Mouse (Mus musculus) kidney, embryonic 14.5 days (tissue): ENCODE results near the gene Rabgap1l. TPM values are rescaled to one million over a fixed set of nuclear protein-coding genes. Genes with fewer than 3 reads are reported as not detected.
"Not testable (repeated sequence)": the region's sequence is repeated elsewhere in the genome, so short reads cannot be mapped to it uniquely, and the experiment has no call there.

Experiments
- ATAC-seq: fragments of 200-750 bp; cut with Nextera tagmentation; 2 replicates; pipeline ENCODE4 v1.8.0; 2017; ENCODE audit warnings: moderate number of reproducible peaks, mild to moderate bottlenecking, moderate TSS enrichment, moderate library complexity; ENCODE audit not compliant: low FRiP score, low TSS enrichment
- H3K27ac ChIP-seq: fragments of 300-500 bp; sonication (generic); 2 replicates; pipeline ENCODE4 v1.5.1; 2014; ENCODE audit warnings: low read depth, mild to moderate bottlenecking, low read length, moderate library complexity, mixed read lengths
- H3K27me3 ChIP-seq: fragments of 300-500 bp; sonication (generic); 2 replicates; pipeline ENCODE4 v1.6.1; 2014; ENCODE audit warnings: mild to moderate bottlenecking, low read length; ENCODE audit not compliant: control insufficient read depth, insufficient read depth
- H3K36me3 ChIP-seq: fragments of 300-500 bp; sonication (generic); 2 replicates; pipeline ENCODE4 v1.6.1; 2014; ENCODE audit warnings: low read length, mixed read lengths; ENCODE audit not compliant: control insufficient read depth, insufficient read depth
- H3K4me1 ChIP-seq: fragments of 300-500 bp; sonication (generic); 2 replicates; pipeline ENCODE4 v1.6.1; 2014; ENCODE audit warnings: low read length, mixed read lengths; ENCODE audit not compliant: control insufficient read depth, insufficient read depth
- H3K4me2 ChIP-seq: fragments of 300-500 bp; sonication (generic); replicated peaks from 2 replicates; pipeline ENCODE4 v1.6.1; 2014; ENCODE audit warnings: low read depth, mild to moderate bottlenecking, low read length
- H3K4me3 ChIP-seq: fragments of 300-500 bp; sonication (generic); 2 replicates; pipeline ENCODE4 v1.5.1; 2014; ENCODE audit warnings: mild to moderate bottlenecking, low read length
- H3K9ac ChIP-seq: fragments of 300-500 bp; sonication (generic); 2 replicates; pipeline ENCODE4 v1.6.1; 2014; ENCODE audit warnings: low read depth, mild to moderate bottlenecking, low read length, moderate library complexity
- H3K9me3 ChIP-seq: fragments of 300-500 bp; sonication (generic); 2 replicates; pipeline ENCODE4 v1.6.1; 2016; ENCODE audit warnings: low read length; ENCODE audit not compliant: control insufficient read depth
- WGBS: fragments of 180-500 bp; shearing (Covaris S2); extraction: QIAGEN DNeasy Blood & Tissue Kit; methylation state at CpG from one replicate; pipeline ENCODE4 v1.1.7; 2014; 5-methylcytosine and 5-hydroxymethylcytosine counted together
- polyA plus RNA-seq: library from polyadenylated mRNA; unstranded; fragments of >200 nt; fragmentation: Nextera tagmentation; extraction: Ambion mirVana; gene quantifications from 2 replicates; pipeline ENCODE4 v1.2.1, GENCODE M21; 2014

Gene Rabgap1l
- polyA plus RNA-seq, 1 experiment from 2014 or later = 13.2 TPM

- Histone ChIP-seq H3K4me1 (no peaks in the 10 kb centered on the region), H3K9ac (no peak overlapping the region), H3K4me2 (no peak overlapping the region), H3K36me3 (no peaks in the 10 kb centered on the region), H3K27ac (no peak overlapping the region), H3K27me3 (no peaks in the 10 kb centered on the region), H3K4me3 (no peak overlapping the region), H3K9me3 (no peaks in the 10 kb centered on the region)
- 35% methylated on average over 2 of the region's 2 CpGs for WGBS
- ATAC-seq = no peak
Observed at GRCm38 (mm10) chr1:160655806-160656470, 137.1 kb downstream of the Rabgap1l start.

- no peak for ATAC-seq
- 48% methylated on average over 3 of the region's 3 CpGs for WGBS
- no peak overlapping the region for H3K4me3 ChIP-seq
- no peak overlapping the region for H3K27ac ChIP-seq
- H3K36me3 ChIP-seq = no peaks in the 10 kb centered on the region
- no peaks in the 10 kb centered on the region for H3K4me1 ChIP-seq
- H3K9ac ChIP-seq = no peak overlapping the region
- no peak overlapping the region for H3K4me2 ChIP-seq
- H3K9me3 ChIP-seq = no peaks in the 10 kb centered on the region
- no peaks in the 10 kb centered on the region for H3K27me3 ChIP-seq
Observed at GRCm38 (mm10) chr1:160651691-160652090, 141.3 kb downstream of the Rabgap1l start.

GRCm38 (mm10) chr1:160645416-160645815, 147.6 kb downstream of the Rabgap1l start:
- Histone ChIP-seq H3K4me2 (no peak overlapping the region), H3K4me1 (no peaks in the 10 kb centered on the region), H3K27me3 (no peaks in the 10 kb centered on the region), H3K36me3 (no peaks in the 10 kb centered on the region), H3K4me3 (no peak overlapping the region), H3K9ac (no peak overlapping the region), H3K9me3 (no peaks in the 10 kb centered on the region), H3K27ac (no peak overlapping the region)
- whole genome bisulfite sequencing = 85% methylated on average over 3 of the region's 3 CpGs
- no peak for ATAC-seq

GRCm38 (mm10) chr1:160628213-160628932, 164.6 kb downstream of the Rabgap1l start:
- no peak for ATAC-seq
- no peaks in the 10 kb centered on the region for H3K9me3 ChIP-seq
- H3K36me3 ChIP-seq = no peaks in the 10 kb centered on the region
- H3K27ac ChIP-seq = no peak overlapping the region
- no peaks in the 10 kb centered on the region for H3K27me3 ChIP-seq
- 86% methylated on average over 12 of the region's 12 CpGs for WGBS
- no peaks in the 10 kb centered on the region for H3K4me1 ChIP-seq
- no peak overlapping the region for H3K9ac ChIP-seq
- H3K4me3 ChIP-seq = no peak overlapping the region
- H3K4me2 ChIP-seq = no peak overlapping the region

- H3K27ac ChIP-seq, H3K4me2 ChIP-seq, H3K9ac ChIP-seq, H3K36me3 ChIP-seq, H3K4me3 ChIP-seq, H3K27me3 ChIP-seq, ATAC-seq, H3K4me1 ChIP-seq, H3K9me3 ChIP-seq: not testable (repeated sequence)
- 73% methylated on average over 4 of the region's 4 CpGs for WGBS
Observed at GRCm38 (mm10) chr1:160624354-160625120, 168.5 kb downstream of the Rabgap1l start.

- no peak overlapping the region for H3K4me3 ChIP-seq
- H3K27ac ChIP-seq = no peak overlapping the region
- no peak overlapping the region for H3K9ac ChIP-seq
- no peaks in the 10 kb centered on the region for H3K4me1 ChIP-seq
- no peak overlapping the region for H3K4me2 ChIP-seq
- no peaks in the 10 kb centered on the region for H3K9me3 ChIP-seq
- no peaks in the 10 kb centered on the region for H3K27me3 ChIP-seq
- 41% methylated on average over 2 of the region's 2 CpGs for WGBS
- H3K36me3 ChIP-seq = no peaks in the 10 kb centered on the region
- ATAC-seq = no peak
Observed at GRCm38 (mm10) chr1:160618201-160618600, 174.8 kb downstream of the Rabgap1l start.

GRCm38 (mm10) chr1:160606425-160606824, 186.6 kb downstream of the Rabgap1l start:
- 76% methylated on average over 2 of the region's 2 CpGs for WGBS
- Histone ChIP-seq H3K4me2 (no peak overlapping the region), H3K36me3 (no peaks in the 10 kb centered on the region), H3K27me3 (no peaks in the 10 kb centered on the region), H3K4me3 (no peak overlapping the region), H3K4me1 (no peaks in the 10 kb centered on the region), H3K27ac (no peak overlapping the region), H3K9me3 (no peaks in the 10 kb centered on the region), H3K9ac (no peak overlapping the region)
- ATAC-seq = no peak

- not testable (repeated sequence) for H3K4me1 ChIP-seq, H3K4me2 ChIP-seq, H3K27ac ChIP-seq, H3K4me3 ChIP-seq, ATAC-seq, H3K9ac ChIP-seq, H3K36me3 ChIP-seq, H3K9me3 ChIP-seq, H3K27me3 ChIP-seq
Observed at GRCm38 (mm10) chr1:160603312-160603711, 189.7 kb downstream of the Rabgap1l start.

GRCm38 (mm10) chr1:160597369-160597768, 195.6 kb downstream of the Rabgap1l start:
- H3K27me3 ChIP-seq = no peaks in the 10 kb centered on the region
- no peak overlapping the region for H3K9ac ChIP-seq
- no peak for ATAC-seq
- no peaks in the 10 kb centered on the region for H3K36me3 ChIP-seq
- no peak overlapping the region for H3K4me3 ChIP-seq
- 88% methylated on average over 1 of the region's 1 CpGs for WGBS
- no peak overlapping the region for H3K27ac ChIP-seq
- no peaks in the 10 kb centered on the region for H3K4me1 ChIP-seq
- H3K9me3 ChIP-seq = no peaks in the 10 kb centered on the region
- H3K4me2 ChIP-seq = no peak overlapping the region
